Mouse (Mus musculus) effector memory CD4-positive, alpha-beta T cell, adult 5 months (primary cell): ENCODE measurements around the gene Tcf25. TPM values are rescaled to one million over a fixed set of nuclear protein-coding genes. Genes with fewer than 3 reads are reported as not detected.

Experiments used
- polyA plus RNA-seq: library from polyadenylated mRNA; unstranded; fragments of 100-300 nt; shearing (Covaris generic); gene quantifications from one replicate; pipeline ENCODE4 v1.2.1, GENCODE M21; 2017

Gene Tcf25
- 376 TPM for polyA plus RNA-seq

DNA sequence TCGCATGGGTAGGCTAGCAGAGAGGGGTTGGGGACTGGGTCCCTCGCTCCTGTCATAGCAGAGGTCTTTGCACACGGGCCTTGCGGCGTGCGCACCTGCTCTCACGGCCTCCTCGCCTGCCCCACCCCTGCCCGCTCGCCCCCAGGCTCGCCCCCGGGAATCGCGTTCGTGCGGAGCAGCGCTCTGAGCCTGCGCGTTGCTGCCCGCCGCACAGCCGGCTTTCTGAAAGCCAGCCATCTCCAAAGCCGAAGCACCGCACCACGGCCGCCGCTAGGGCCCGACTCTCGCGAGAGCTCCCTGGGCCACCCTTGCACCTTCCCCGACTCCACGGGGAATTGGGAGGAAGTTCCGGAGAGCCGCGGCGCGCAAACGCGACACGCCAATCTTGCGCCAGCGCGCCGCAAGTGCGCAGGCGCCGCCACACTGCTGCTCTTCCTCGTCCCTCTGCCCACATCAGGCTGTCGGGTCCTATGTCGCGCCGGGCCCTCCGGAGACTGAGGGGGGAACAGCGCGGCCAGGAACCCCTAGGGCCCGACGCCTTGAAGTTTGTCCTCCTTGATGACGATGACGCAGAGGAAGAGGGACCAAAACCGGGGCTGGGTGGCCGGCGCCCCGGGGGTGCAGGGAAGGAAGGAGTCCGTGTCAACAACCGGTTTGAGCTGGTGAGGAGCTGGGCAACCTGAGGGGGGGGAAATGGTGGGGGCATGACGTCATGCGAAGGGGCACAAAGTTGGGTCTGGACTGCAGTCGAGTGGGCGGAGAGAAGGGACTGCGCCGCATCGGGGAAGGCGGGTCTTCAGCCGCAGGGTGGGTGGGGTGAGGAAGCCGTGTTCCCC lies at the start of gene Tcf25:
Gene Tcf25, plus strand, starts transcription at position 351 of the 836 bp plus-strand sequence.

DNA sequence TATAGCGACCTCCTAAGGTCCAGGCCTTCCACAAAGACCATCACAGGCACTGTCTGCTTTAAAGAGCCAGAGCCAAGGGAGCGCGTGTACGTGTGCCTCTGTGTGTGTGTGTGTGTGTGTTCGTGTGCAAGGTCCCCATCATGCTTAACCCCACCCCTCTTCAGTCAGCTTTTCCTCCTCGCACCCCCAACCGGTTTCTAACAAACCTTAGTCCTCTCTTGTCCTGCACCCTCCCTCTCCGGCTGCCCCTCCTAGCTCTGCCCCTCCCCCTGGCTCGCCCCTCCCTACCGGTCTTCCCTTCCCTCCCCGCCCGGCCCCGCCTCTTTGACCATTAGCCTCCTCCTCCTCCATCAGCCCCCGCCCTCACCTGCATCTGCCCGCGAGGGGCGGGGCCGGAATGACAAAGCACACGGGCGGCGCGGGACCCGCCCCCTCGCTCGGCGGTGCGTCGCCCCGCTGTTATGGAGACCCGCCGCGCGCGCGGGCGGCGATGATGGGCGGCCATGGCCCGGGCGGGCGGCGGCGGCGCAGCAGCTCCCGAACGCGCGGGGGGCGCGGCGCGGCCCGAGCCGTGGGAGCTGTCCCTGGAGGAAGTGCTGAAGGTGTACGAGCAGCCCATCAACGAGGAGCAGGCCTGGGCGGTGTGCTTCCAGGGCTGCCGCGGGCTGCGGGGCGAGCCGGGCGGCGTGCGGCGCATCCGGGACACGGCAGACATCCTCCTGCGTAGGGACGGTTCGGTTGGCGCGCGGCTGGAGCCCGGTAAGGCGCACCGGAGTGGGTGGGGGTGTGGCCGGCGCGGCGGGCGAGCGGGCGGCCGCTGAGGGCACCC lies 41.1 kb upstream of the Tcf25 start, which contains the start of gene Spire2:
Gene Spire2, plus strand, starts transcription at position 452 of the 829 bp plus-strand sequence.

DNA sequence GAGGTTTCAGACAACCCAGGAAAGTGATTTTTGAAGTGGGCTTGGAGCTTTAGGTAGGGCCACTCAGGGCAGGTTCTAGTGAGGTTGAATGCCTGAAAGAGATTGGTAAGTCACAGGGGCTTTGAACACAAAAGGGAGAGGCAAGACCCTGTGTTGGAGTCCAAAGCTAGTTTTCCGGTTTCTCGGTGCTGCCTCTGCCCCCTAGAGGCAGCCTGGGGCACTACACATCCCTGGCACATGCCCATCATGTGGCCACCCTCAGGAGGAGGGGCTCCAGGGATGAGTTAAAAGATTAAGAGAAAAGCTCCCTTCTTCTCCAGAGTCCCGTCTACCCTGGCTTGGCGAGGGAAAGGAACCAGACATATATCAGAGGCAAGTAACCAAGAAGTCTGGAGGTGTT lies 33.2 kb downstream of the Tcf25 start, which contains the start of gene Mc1r:
Gene Mc1r, plus strand, starts transcription at position 322 of the 400 bp plus-strand sequence.

DNA sequence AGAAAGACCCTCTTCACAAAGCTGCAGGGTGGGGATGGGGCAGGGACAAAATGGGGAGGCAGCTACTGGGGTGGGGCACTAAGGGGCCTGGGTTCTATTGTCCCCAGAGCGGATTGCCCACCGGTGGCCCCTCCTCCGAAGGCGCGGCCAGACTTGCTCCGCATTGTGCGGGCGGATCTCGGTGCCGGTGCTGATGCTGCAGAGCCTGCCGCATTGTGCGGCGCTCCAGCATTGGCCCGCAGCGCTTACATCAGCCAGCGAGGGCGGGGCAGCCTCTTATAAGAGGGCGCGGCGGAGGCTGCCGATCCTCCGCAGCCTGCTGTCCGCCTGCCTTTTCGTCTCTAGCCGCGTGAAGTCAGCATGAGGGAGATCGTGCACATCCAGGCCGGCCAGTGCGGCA lies 37.7 kb downstream of the Tcf25 start, which contains the start of gene Tubb3:
Gene Tubb3, plus strand, starts transcription at position 179 of the 400 bp plus-strand sequence.

DNA sequence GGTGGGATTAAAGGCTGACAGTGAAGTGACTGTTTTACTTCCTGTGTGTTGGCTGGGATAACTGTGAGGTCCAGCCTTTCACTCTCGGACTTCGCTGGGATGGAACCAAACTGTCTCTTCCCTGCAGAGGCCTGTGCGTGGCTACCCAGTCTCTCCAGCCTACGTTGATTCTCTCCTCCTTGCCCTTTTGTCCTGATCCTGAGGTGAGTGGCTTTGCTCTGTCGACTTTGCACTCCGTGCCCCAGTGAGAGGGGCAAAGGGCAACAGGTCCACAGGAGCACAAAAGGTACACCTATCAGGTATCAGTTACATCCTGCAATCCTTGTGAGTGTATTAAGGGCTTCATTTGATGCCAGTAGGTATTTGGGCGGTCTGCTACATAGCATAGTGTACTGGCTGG lies 49.9 kb downstream of the Tcf25 start, which contains the start of gene Def8:
Gene Def8, plus strand, starts transcription at position 87 of the 400 bp plus-strand sequence.

Other genes with a start within 250 kb of the Tcf25 start
- 0.21 TPM for gene Sult5a1, start 215.4 kb upstream of the Tcf25 start, polyA plus RNA-seq
- gene Dpep1, start 187.5 kb upstream of the Tcf25 start, polyA plus RNA-seq: not detected
- gene Chmp1a, start 161.0 kb upstream of the Tcf25 start, polyA plus RNA-seq: 129 TPM
- gene Spata33, start 160.9 kb upstream of the Tcf25 start, polyA plus RNA-seq: not detected
- gene Cdk10, start 148.9 kb upstream of the Tcf25 start, polyA plus RNA-seq: 18.5 TPM
- gene Spata2l, start 137.5 kb upstream of the Tcf25 start, polyA plus RNA-seq: 7.1 TPM
- gene Zfp276, start 119.6 kb upstream of the Tcf25 start, polyA plus RNA-seq: 28.2 TPM
- 16.4 TPM for gene Vps9d1, start 119.4 kb upstream of the Tcf25 start, polyA plus RNA-seq
- 5.9 TPM for gene Fanca, start 55.2 kb upstream of the Tcf25 start, polyA plus RNA-seq
- gene Spire2, start 41.0 kb upstream of the Tcf25 start, polyA plus RNA-seq: not detected
- gene Mc1r, start 33.4 kb downstream of the Tcf25 start, polyA plus RNA-seq: not detected
- gene Tubb3, start 37.7 kb downstream of the Tcf25 start, polyA plus RNA-seq: 0.62 TPM
- gene Def8, start 49.8 kb downstream of the Tcf25 start, polyA plus RNA-seq: 10.2 TPM
- 76.2 TPM for gene Afg3l1, start 104.2 kb downstream of the Tcf25 start, polyA plus RNA-seq
- gene Dbndd1, start 141.7 kb downstream of the Tcf25 start, polyA plus RNA-seq: 0.34 TPM
- 5.0 TPM for gene Gas8, start 145.1 kb downstream of the Tcf25 start, polyA plus RNA-seq